Mouse (Mus musculus) c-Kit-positive CD71-negative TER-119-negative erythroid progenitor cells, embryonic 14.5 days (primary cell): ENCODE results near the gene Gnaq.

Experiments
- DNase-seq: peaks from one replicate; pipeline ENCODE4 v3.0.0-alpha.2; 2013; ENCODE audit warnings: low read depth

Gnaq gene

DNA sequence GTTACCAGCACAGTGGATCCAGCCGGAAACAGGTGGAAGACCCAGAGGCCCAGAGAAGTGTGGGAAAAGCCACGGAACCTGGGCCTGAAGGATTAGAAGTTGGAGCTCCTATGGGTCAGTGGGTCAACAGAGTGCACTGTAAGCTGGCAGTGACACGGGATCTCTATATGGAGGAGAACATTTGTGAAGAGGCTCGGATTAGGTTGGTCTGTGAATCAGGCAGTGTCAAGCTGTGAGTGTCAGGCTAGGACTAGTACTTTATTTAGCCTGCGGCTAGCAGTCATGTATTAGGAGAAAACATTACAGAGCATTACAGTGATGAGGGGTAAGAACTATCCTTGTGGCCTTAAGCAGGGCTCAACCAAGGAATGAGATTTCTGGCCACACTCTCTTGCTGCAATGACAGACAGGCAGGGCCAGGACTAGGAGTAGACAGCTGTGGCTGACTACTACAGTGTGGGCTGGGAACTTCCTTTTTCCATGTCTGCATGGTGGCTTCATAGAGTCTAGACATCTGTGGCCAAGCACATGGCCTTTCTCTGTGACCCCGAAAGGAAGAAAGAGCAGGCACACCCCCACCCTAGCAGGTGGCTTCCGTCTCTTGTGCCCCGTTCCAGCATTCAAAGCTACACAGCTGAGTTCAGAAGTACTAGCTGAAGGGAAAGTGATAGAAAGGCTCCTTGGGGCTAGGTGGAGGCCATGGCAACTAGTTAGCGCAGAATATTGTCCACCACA is 240.3 kb downstream of the Gnaq start:
- peak; percentile 45 for DNase-seq

DNA sequence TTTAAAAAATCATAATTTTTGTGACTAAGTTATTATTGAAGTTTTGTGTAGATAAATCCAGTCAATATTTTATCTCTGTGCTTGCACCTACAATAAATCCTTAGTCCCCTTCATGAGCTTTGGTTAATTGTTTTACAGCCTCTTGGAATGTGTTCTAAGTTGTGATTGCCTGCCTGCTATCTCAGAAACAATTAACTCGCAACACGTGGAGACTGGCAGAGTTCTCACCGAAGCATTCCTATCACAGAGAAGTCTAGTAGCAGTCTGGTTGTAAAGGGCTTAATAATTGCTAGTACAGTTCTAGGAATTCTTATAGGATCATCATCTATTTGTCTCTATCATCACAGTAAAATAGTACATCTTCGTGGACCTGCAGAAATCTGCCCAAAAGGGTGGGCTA is 243.2 kb downstream of the Gnaq start:
- DNase-seq, result no peak

DNA sequence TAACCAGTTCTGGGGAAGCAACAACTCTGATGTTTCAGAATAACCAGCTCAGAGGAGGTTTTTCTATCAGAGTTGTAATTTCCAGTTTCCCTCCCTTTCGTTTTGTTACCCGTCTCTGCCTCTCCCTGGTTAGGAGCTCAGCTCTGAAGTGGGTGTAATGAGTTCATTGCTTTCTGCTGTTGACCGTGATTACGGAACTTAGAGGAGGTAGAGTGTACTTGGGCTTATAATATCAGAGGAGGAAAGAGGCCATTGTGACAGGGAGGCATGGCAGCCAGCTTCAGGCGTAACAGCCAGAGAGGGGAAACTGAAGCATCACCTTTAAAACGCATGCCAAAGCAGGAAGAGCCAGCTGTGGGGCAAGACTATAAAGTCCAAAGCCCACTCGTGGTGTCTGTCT is 245.9 kb downstream of the Gnaq start:
- no peak for DNase-seq

DNA sequence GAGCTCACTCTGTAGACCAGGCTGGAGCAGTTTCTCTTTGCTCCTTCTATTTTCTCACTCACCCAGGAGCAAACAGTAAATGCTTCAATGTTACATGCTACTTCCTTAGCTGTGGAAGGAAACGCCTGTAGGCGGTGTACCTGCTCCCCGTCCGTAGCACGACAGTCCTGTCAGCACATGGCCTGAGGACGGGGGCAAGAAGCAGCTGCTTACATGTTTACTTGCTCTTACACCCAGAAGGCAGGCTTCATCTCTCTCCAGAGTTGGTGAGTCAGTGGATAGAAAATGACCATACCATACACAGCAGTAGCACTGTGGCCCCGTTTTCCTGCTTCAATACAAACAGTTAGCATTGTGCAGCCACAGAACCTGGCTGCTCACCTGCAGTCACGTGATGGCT is 247.1 kb downstream of the Gnaq start:
- DNase-seq, result no peak

DNA sequence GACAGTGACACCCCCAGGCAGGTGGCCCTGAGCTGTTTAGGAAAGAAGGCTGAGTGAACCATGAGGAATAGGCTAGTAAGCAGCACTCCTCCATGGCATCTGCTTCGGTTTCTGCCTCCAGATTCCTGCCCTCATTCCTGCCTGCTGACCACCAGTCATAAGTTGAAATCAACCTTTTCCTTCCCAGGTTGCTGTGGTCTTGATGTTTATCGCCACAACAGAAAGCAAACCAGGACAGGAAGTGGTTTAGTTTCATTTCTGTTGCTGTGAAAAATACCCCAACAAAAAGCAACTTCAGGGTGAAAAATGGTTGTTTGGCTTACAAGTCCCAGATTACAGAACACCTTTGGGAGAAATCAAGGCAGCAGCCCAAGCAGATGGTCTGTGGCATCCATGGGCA is 249.8 kb downstream of the Gnaq start:
- DNase-seq, result no peak

DNA sequence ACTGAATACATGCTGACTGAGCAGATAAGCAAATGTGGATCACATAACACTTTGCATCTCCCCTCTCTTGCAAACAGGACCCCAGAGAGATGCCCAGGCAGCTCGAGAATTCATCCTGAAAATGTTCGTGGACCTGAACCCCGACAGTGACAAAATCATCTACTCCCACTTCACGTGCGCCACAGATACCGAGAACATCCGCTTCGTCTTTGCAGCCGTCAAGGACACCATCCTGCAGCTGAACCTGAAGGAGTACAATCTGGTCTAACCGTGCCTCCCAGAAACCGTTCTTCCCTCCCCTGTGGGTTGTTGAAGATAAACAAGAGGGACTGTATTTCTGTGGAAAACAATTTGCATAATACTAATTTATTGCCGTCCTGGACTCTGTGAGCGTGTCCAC is 250.5 kb downstream of the Gnaq start:
- no peak for DNase-seq

DNA sequence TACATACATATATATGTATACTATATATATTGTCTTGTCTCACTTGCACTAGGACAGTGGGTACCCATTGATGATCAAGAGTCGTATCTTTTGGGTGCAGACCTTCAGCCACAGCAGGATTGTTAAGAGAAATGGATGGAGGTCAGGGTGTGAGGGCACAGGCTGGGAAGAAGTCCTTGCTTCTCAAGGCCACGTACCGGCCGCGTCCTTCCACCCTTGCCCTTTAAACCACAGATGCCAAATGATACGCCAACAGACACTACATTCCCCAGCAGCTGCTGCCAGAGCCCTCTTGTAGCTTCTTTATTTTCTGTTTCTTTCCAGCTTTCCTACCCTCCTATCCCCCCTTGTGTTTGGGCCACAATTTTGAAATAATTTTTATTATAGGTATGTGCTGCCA is 251.5 kb downstream of the Gnaq start:
- no peak for DNase-seq

DNA sequence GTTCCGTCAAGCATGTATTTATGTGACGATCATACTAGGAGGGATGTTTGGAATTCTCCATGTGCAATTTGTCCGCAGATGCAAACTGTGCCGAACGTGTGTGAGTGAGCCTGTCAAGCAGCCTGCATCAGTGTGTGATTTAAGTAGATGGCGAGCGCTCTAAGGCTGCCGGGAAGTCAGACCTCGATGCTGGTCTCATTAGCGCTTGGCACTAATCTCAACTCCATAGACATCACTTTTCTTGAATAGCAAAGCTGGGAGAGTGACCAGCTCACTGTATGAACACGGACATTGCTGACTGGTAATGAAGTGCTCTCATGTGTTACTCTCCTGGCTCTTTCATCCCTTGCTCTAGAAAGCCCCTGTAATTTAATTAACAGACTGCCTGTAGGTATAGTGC is 252.3 kb downstream of the Gnaq start:
- DNase-seq, result no peak

DNA sequence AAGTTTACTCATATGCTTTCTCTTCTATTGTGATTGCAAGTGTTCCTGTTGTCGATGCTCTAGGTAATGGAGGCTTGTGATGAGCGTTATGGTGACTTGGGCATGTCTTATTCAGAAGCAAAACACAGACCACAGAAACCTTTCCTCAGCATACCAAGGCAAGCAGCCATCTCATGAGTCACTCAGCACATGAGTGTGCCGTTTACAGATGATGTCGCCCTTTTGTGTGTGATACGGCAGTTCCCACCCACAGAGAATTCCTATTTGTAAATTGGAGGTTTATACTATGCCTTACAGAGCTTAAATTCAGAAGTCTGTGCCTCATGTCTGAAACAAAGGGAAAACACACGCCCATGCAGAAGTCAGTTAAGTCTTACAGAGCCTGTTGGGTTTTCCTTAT is 253.9 kb downstream of the Gnaq start:
- DNase-seq, result no peak

DNA sequence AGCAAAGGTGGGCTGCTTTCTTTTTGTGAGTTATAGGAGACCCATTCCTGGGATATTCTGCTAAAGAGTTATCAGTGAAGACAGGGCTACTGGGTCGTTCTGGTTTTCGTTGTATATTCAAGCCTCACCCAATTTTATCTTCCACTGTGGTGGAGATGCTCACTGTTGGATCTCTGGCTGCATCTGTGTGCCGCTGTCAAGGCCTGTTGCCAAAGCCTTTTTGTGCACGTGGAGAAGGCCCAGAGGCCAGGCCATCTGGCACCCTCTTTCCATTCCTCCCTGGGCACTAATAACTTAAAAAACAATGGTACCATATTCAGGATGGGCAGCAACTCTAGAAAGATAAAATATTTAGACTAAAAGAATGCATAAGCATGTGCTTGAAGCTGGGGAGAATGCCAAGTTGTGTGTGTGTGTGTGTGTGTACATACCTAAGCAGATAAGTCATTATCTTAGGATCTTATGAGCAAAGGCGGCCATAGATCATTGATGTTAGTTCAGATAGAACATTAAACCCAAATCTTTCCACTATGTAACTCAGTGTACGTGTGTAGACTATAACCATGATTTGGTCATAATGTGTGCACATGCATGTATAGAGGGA is 257.7 kb downstream of the Gnaq start:
- DNase-seq, result no peak

DNA sequence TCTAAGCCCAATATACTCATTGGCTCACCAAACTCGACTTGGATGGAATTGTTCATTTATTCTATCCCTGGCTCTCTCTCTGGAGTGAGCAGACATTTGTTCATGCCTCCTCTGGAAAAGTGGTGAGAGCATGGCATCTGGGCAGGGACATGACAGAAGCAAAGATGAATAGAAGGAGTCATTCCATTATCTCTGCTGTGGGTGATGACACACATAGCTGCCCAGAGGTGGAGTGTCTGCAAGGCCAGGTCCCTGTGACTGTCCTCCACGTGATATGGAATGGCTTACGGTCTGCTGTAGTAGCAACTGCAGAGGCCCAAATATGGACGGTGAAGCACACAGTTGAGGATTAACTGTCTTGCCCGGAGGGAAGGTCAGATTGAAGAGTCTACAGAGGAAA is 261.8 kb downstream of the Gnaq start:
- DNase-seq, result no peak

DNA sequence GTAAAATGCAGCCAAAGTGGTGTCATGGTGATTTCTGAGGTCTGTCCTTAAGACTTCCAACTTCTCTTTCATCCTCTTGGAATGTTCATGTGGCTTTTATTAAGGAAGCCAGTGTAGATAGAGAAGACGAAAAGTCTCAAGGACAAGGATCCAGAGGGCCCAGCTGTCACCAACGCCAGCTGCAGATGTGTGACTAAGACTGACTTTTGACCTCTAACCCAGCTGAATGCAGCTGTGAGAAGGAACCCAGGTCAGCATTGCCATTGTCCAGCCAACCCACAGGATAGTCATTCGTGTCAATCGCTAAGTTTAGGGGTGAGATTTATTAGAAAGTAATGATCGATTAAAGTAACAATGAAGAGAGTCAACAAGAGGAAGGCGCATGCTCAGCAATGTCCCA is 270.5 kb downstream of the Gnaq start:
- DNase-seq, result no peak

DNA sequence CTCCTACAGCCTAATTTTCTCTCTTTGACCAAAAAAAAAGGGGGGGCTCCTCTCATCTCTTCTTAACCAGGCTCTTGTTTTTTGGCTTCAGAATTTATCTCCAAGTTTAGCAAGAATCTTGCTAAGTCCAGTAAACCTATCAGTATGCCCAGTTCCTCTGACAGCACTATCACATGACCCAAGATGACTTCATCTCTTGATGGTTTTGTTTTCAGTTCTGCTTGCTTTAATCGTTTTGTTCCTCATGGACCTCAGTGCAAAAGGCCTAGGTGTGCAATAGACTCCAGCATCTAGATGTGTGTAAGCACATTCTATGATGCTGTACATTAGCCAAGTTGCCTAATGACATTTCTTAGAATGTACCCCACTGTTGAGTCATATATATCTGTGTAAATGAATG is 275.1 kb downstream of the Gnaq start:
- no peak for DNase-seq

DNA sequence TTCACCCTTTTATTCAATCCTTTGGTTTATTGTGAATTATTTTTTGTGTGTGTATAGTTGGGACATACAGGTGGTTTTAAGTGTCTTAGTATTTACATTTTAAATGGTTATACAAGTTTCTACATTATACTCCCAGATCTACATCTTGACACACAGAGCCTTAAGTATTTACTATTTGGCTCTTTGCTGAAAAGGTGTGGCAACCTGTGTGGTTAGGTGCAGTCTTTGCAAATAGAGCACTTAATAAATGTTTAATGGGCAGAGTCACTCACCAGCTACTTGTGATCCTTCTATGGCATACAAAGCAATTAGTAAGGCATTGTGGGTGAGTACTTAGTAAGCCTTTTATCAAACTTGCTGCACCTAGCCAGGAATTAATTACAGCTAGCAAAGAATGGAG is 278.7 kb downstream of the Gnaq start:
- DNase-seq, result no peak

DNA sequence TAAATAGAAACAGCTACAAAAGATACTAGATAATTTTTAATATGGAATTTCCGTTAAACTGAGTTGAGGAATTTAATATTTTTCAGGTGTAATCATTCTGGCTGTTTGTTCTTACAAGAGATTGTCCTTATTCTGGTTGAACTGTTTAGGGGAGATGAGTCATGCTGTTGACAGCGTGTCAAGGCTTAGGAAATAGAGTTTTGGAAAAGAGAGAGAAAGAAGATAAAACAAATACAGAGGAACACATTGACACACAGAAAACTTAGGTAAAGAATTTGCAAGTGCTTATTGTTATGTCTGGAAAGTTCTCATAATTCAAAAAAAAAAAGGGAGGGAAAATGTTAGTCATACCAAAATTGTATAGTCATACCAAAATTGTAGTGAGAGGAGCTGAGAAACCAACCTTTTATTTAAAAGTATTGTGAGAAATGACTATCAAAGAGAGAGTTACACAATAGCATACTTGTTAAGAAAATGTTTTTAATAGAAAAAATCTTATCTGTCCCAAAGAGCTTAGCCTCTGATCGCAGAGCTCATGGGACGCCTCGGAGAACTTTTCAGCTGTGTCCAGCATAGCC is 285.5 kb downstream of the Gnaq start:
- no peak for DNase-seq

DNA sequence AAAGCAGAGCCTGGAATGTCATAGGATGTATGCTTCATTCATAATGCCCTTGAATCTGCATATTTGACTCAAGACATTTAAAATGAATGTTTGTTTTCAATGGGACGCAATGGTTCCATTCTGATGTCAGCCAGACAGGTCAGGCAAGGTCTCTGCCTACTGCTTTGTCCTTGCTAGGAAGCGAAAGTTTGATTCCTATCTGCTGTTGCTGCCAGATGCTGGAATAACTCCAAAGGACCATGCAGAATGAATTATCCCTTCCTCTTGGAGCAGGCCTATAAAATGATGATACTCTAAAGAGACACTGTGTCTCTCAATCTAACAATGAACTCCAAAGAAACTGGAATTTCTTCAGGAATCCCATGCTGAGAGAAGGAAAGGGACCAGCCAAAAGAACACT is 293.0 kb downstream of the Gnaq start:
- DNase-seq, result no peak

DNA sequence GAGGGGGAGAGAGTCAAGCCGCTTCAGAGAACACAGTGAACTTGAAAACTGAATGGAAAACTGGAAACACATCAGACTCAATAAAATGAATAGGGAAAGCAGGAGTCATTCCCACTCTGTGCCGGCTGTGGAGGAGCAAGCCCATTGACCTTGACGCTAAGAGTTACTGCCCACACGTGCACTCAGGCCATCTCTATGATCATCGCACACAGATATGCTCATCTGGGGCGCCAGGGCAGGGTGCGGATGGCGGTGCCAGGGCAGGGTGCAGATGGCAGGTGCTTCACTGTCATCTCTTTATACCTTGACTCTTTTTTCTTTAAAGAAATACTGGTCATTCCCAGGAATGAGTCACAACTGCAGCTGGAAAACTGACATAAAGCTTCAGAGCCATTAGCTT is 298.7 kb downstream of the Gnaq start:
- DNase-seq, result no peak

DNA sequence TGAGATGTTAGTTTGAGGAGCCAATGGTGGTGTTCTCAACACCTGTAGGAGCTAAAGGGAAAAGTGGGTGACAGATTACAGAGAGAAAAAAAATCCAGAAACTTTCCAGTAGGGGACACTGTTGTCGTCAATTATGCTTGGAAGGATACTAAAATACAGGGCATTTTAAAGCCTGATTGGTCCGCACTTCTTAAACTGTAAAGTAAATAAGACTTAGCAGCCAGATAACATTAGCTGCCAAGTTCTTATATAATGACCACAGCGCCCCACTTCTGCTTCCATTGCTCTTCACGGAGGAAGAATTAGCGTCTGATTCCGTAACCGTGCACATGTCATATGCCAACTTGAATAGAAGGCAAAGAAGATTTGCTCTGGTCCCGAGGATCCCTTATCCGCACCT is 302.2 kb downstream of the Gnaq start:
- DNase-seq, result no peak

DNA sequence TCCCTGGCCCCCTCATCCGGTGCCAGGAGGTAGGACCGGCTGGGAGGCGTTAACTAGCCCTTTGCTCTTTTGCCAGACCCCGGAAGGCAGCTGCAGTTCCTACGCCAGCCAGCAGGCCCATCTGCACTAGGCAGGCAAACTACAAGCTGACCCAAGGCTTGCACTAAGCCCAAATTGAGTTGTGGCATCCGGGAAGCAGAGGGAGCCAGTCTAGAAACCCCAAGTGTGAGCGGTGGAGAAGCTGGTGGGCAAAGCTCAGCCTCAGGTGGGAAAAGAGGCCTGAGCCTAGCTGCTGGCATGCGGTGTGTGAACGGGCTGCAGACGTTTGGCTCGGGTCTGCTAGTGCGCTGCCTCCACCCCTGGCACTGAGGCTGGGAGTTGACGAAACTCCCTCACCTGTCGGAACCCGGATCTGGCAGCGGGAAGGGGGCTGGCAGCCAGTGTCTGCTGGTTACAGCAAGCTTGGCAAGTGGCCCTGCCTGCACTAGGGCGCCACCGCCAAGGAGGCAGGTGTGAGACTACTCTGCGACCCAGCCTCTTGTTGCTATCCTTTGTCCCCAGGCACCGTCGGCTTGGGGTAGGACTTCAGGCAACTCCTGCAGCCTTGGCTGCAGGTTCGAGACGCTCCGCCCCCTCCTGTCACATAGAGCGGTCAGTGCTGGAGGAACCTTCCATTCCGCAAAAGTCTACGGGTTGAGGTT is 303.1 kb downstream of the Gnaq start, which contains the start of gene Gna14:
Gene Gna14 (plus strand): TSS at position 232 of the 701 bp plus-strand sequence.
- peak; percentile 71 for DNase-seq

DNA sequence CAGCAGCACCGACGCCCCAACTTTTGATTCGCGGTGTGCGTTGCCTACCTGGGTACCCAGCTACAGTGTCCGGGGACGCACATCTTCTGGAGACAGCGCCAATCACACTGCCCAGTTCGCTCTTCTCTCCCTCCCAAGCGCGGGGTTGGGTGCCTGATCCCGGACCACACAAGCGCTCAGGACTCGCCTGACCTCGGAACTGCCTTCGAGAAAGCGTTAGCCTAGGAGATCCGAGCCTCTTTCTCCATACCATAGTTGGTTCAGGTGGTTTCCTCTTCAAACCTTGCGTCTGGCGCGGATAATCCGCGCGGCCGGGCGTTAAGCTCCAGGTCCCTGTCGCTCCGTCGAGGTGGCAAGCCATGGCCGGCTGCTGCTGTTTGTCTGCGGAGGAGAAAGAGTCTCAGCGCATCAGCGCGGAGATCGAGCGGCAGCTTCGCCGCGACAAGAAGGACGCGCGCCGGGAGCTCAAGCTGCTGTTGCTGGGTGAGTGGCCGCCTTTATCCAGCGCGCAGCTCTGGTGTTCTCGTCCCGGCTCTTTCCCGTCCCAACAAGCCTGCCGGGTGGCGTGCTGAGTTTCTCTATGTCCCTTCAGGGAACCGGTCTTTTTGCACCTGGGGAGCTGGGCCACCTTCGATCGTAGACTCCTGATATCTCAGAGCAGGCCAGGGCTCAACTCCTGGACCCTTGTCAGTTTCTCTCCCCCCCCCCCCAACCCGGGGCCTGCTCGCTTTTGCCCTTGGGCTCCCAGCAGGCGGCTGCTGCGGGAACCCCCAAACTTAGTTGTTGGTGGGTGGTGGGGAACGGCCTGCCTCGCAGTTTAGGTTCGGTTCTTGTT is 303.9 kb downstream of the Gnaq start:
- no peak for DNase-seq
